Mouse (Mus musculus) megakaryocyte, embryonic 14.5 days (primary cell): Measurements from ENCODE around the gene Znrf1. TPM values are rescaled to one million over a fixed set of nuclear protein-coding genes. Genes with fewer than 3 reads are reported as not detected.

Experiments
- H3K27me3 ChIP-seq: replicated peaks from 2 replicates; pipeline ENCODE3; 2012; ENCODE audit warnings: inconsistent platforms
- H3K36me3 ChIP-seq: replicated peaks from 2 replicates; pipeline ENCODE3; 2012; ENCODE audit warnings: low read length, inconsistent platforms, mixed read lengths
- H3K4me1 ChIP-seq: 2 replicates; pipeline ENCODE4 v1.6.1; 2012; ENCODE audit warnings: inconsistent platforms
- H3K4me3 ChIP-seq: replicated peaks from 2 replicates; pipeline ENCODE3; 2012; ENCODE audit warnings: moderate library complexity, mild to moderate bottlenecking, inconsistent platforms
- H3K9me3 ChIP-seq: 2 replicates; pipeline ENCODE4 v1.6.1; 2012; ENCODE audit warnings: inconsistent platforms
- FLI1 ChIP-seq: IDR thresholded peaks from 2 replicates; pipeline ENCODE4 v1.6.1; 2012; ENCODE audit warnings: low read length, inconsistent platforms, mixed read lengths
- GATA1 ChIP-seq: IDR thresholded peaks from 3 replicates; pipeline ENCODE4 v1.6.1; 2012; ENCODE audit warnings: mixed read lengths, low read length, inconsistent platforms, borderline replicate concordance
- polyA plus RNA-seq: library from polyadenylated mRNA; stranded (reverse); fragments of >175 nt; gene quantifications from 2 replicates; pipeline ENCODE4 v1.2.3, GENCODE M21; 2012; ENCODE audit warnings: low replicate concordance; ENCODE audit not compliant: insufficient read depth

Znrf1 gene
- polyA plus RNA-seq, 1 experiment = 36.6 TPM

GRCm38 (mm10) chr8:111658819-111659423 is 123.0 kb downstream of the Znrf1 start:
- Histone ChIP-seq H3K9me3 (peaks cover 20% of the 10 kb centered on the region), H3K4me3 (peak overlapping the region; percentile 33), H3K27me3 (peaks cover 91% of the 10 kb centered on the region), H3K4me1 (peaks cover 28% of the 10 kb centered on the region), H3K36me3 (no peaks in the 10 kb centered on the region)
- TF ChIP-seq FLI1 (no peak), GATA1 (no peak)

- no peak for TF ChIP-seq GATA1
- no peak for TF ChIP-seq FLI1
- Histone ChIP-seq H3K4me3 (no peak overlapping the region), H3K36me3 (no peaks in the 10 kb centered on the region), H3K4me1 (peaks cover 14% of the 10 kb centered on the region), H3K27me3 (peaks cover 87% of the 10 kb centered on the region), H3K9me3 (no peaks in the 10 kb centered on the region)
Observed at GRCm38 (mm10) chr8:111662473-111662872, 126.6 kb downstream of the Znrf1 start.

- no peaks in the 10 kb centered on the region for H3K4me1 ChIP-seq
- no peak for TF ChIP-seq GATA1
- TF ChIP-seq FLI1 = no peak
- H3K4me3 ChIP-seq = no peak overlapping the region
- peaks cover 12% of the 10 kb centered on the region for H3K36me3 ChIP-seq
- H3K9me3 ChIP-seq = peaks cover 12% of the 10 kb centered on the region
- H3K27me3 ChIP-seq = peaks cover 69% of the 10 kb centered on the region
Observed at GRCm38 (mm10) chr8:111666751-111667150, 130.9 kb downstream of the Znrf1 start.

Other genes with a start within 250 kb of the Znrf1 start
- gene Rfwd3, start 235.9 kb upstream of the Znrf1 start, polyA plus RNA-seq = 0.69 TPM in 1 of 2 replicates, not detected in the other
- 3.8 TPM in 1 of 2 replicates, not detected in the other for gene Mlkl, start 197.9 kb upstream of the Znrf1 start, polyA plus RNA-seq
- not detected in 2 replicates for gene Fa2h, start 142.3 kb upstream of the Znrf1 start, polyA plus RNA-seq
- 0.96 TPM in 1 of 2 replicates, not detected in the other for gene Wdr59, start 14.0 kb upstream of the Znrf1 start, polyA plus RNA-seq
- not detected in 2 replicates for gene Ldhd, start 94.3 kb downstream of the Znrf1 start, polyA plus RNA-seq
- gene Zfp1, start 107.3 kb downstream of the Znrf1 start, polyA plus RNA-seq = 0.64 and 3.5 TPM in 2 replicates
- 3.6 TPM in 1 of 2 replicates, not detected in the other for gene Ctrb1, start 154.9 kb downstream of the Znrf1 start, polyA plus RNA-seq
- 1.1 and 1.5 TPM in 2 replicates for gene Bcar1, start 207.7 kb downstream of the Znrf1 start, polyA plus RNA-seq